Comparison of ENCODE assay signal across 18 mouse cellular contexts in genomic region chr2:50013248-50013647, GRCm38 (mm10). TPM values are rescaled to one million over a fixed set of nuclear protein-coding genes. Genes with fewer than 3 reads are reported as not detected.
DNase-seq lines count a peak whose midpoint lies in the region; ATAC-seq lines count a peak whose summit lies in the region.
"Had no signal": no experiment of that assay in that cellular context is flagged by ENCODE, and none has a peak within 500 bp of the region (broad histone marks: within the 10 kb centered on the region; RNA-seq: fewer than 3 reads in every experiment).

No protein-coding gene starts in this region.

- no peak overlapping the region for H3K9ac ChIP-seq in neural tube, embryonic 15.5 days (replicated peaks)
- H3K9ac ChIP-seq: hindbrain, embryonic 13.5 days; intestine, embryonic 15.5 days; liver, embryonic 12.5 days; lung, embryonic 15.5 days; neural tube, embryonic 13.5 days had no signal

- H3K36me3 ChIP-seq in heart, embryonic 10.5 days, result no peaks in the 10 kb centered on the region
- no peaks in the 10 kb centered on the region for H3K36me3 ChIP-seq in neural tube, embryonic 15.5 days
- H3K36me3 ChIP-seq: hindbrain, embryonic 13.5 days; intestine, embryonic 15.5 days; liver, embryonic 12.5 days; lung, embryonic 15.5 days; neural tube, embryonic 13.5 days had no signal

- H3K27ac ChIP-seq in heart, embryonic 10.5 days, result no peak overlapping the region
- no peak overlapping the region for H3K27ac ChIP-seq in neural tube, embryonic 15.5 days (replicated peaks)
- H3K27ac ChIP-seq: heart, adult 2 months; hindbrain, embryonic 13.5 days; intestine, embryonic 15.5 days; liver, embryonic 12.5 days; lung, embryonic 15.5 days; neural tube, embryonic 13.5 days had no signal

- H3K27me3 ChIP-seq in heart, embryonic 10.5 days (ENCODE audit: insufficient read depth, poor library complexity, severe bottlenecking), result no peaks in the 10 kb centered on the region
- no peaks in the 10 kb centered on the region for H3K27me3 ChIP-seq in neural tube, embryonic 15.5 days (replicated peaks)
- H3K27me3 ChIP-seq: hindbrain, embryonic 13.5 days; intestine, embryonic 15.5 days; liver, embryonic 12.5 days; lung, embryonic 15.5 days; megakaryocyte, embryonic 14.5 days; neural tube, embryonic 13.5 days had no signal

- peak; percentile 2 for DNase-seq in heart, adult 11 months
- DNase-seq in heart, embryonic 10.5 days (ENCODE audit: low spot score), result no peak
- DNase-seq in frontal cortex, postnatal 36 days (ENCODE audit: low spot score in 2 of 2), result peak; percentile 62 to 86
- DNase-seq in left cerebral cortex, adult 8-10 months (ENCODE audit: low spot score in 2 of 2), result peak; percentile 18 to 70
- peak; percentile 60 for DNase-seq in right cerebral cortex, postnatal 25 days
- no peak for DNase-seq in spleen, adult 18-20 months
- no peak for DNase-seq in thymus, postnatal 36 days
- DNase-seq: cerebellum, postnatal 14 days; heart, adult 2 months; kidney, postnatal 10 days had no signal

- no peak overlapping the region for H3K4me3 ChIP-seq in heart, embryonic 10.5 days
- H3K4me3 ChIP-seq in neural tube, embryonic 15.5 days (replicated peaks), result no peak overlapping the region
- H3K4me3 ChIP-seq: heart, adult 2 months; hindbrain, embryonic 13.5 days; intestine, embryonic 15.5 days; liver, embryonic 12.5 days; lung, embryonic 15.5 days; megakaryocyte, embryonic 14.5 days; neural tube, embryonic 13.5 days had no signal

- no peak overlapping the region for H3K4me2 ChIP-seq in neural tube, embryonic 15.5 days
- H3K4me2 ChIP-seq: hindbrain, embryonic 13.5 days; intestine, embryonic 15.5 days; liver, embryonic 12.5 days; lung, embryonic 15.5 days; neural tube, embryonic 13.5 days had no signal

- H3K4me1 ChIP-seq in heart, embryonic 10.5 days, result no peaks in the 10 kb centered on the region
- H3K4me1 ChIP-seq in neural tube, embryonic 15.5 days, result no peaks in the 10 kb centered on the region
- H3K4me1 ChIP-seq: hindbrain, embryonic 13.5 days; intestine, embryonic 15.5 days; liver, embryonic 12.5 days; lung, embryonic 15.5 days; neural tube, embryonic 13.5 days had no signal

- no peak for ATAC-seq in neural tube, embryonic 15.5 days (ENCODE audit: low FRiP score)
- ATAC-seq: intestine, embryonic 15.5 days; liver, embryonic 12.5 days had no signal

- no peaks in the 10 kb centered on the region for H3K9me3 ChIP-seq in heart, embryonic 10.5 days
- no peaks in the 10 kb centered on the region for H3K9me3 ChIP-seq in neural tube, embryonic 15.5 days (replicated peaks)
- H3K9me3 ChIP-seq: hindbrain, embryonic 13.5 days; intestine, embryonic 15.5 days; liver, embryonic 12.5 days; lung, embryonic 15.5 days; megakaryocyte, embryonic 14.5 days; neural tube, embryonic 13.5 days had no signal

- 73% methylated on average over 6 of the region's 6 CpGs for WGBS in heart, embryonic 10.5 days
- 85% methylated on average over 6 of the region's 6 CpGs for WGBS in neural tube, embryonic 15.5 days

RNA-seq across cellular contexts. Expression of gene Lypd6, which starts 53.0 kb away (rescaled TPM):
- polyA plus RNA-seq in heart, embryonic 10.5 days (2016; fragmentation: Nextera tagmentation; extraction: Ambion mirVana), result 8.1 and 8.7 TPM in 2 replicates
- 10 to 100 TPM; 20.0 to 33.1 (median 22.1) TPM for total RNA-seq in left cerebral cortex, adult 8-10 months (2022)
- 14.7 and 16.0 TPM in 2 replicates for polyA plus RNA-seq in neural tube, embryonic 15.5 days (2015; fragmentation: Nextera tagmentation; extraction: Ambion mirVana)
- total RNA-seq: monocyte, adult 5-6 weeks had no signal

Comparison
In these comparisons a context has a peak if more than half of its experiments do, and no peak if none do; other contexts are left out.
1. DNase-seq: peak in heart, adult 11 months (single experiment), frontal cortex, postnatal 36 days (2 of 2), left cerebral cortex, adult 8-10 months (2 of 2) and right cerebral cortex, postnatal 25 days (single experiment); none in heart, embryonic 10.5 days (single experiment), spleen, adult 18-20 months (0 of 2) and thymus, postnatal 36 days (0 of 2).